Mouse (Mus musculus): ENCODE measurements around the gene Gm37240. TPM values are rescaled to one million over a fixed set of nuclear protein-coding genes. Genes with fewer than 3 reads are reported as not detected.
"Not testable (repeated sequence)": the region's sequence is repeated elsewhere in the genome, so short reads cannot be mapped to it uniquely, and the experiment has no call there.

The Gm37240 gene
- total RNA-seq, 2 experiments from 2014 or later: 1.3 to 1.9 TPM

- DNase-seq (ENCODE audit: low spot score in 2 of 2): not testable (repeated sequence)
Measured at GRCm38 (mm10) chr3:84861817-84862216, 1025.5 kb downstream of the Gm37240 start.

GRCm38 (mm10) chr3:84860669-84861068, 1026.6 kb downstream of the Gm37240 start:
- DNase-seq (ENCODE audit: low spot score in 2 of 2): no peak

GRCm38 (mm10) chr3:84854440-84854839, 1032.9 kb downstream of the Gm37240 start:
- DNase-seq (ENCODE audit: low spot score in 2 of 2): no peak

- DNase-seq (ENCODE audit: low spot score in 2 of 2): no peak
Measured at GRCm38 (mm10) chr3:84852877-84853276, 1034.4 kb downstream of the Gm37240 start.

DNA sequence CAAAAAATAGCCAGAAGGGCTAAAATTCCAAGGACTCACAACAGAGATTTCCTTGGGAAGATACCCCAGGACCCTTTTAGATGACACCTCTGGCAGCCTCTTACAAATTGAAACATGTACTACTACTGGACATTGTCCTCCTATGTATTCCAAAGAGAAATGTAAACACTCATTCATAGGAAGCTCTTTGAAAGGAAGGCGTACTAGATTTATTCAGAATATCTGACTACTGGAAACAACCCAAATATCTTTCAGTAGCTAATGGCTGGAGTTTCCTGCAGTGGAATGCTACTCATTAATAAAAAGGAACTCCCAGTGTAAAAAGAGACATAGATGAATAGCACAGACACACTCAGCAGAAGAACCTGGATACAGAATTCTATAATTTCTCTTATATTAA, 1035.5 kb downstream of the Gm37240 start:
- no peak for DNase-seq (ENCODE audit: low spot score in 2 of 2)

GRCm38 (mm10) chr3:84850418-84850817, 1036.9 kb downstream of the Gm37240 start:
- DNase-seq (ENCODE audit: low spot score in 2 of 2): no peak

- DNase-seq (ENCODE audit: low spot score in 2 of 2): no peak
Measured at GRCm38 (mm10) chr3:84848798-84849197, 1038.5 kb downstream of the Gm37240 start.

GRCm38 (mm10) chr3:84843594-84843993, 1043.7 kb downstream of the Gm37240 start:
- peak; percentile 17 to 82 for DNase-seq (ENCODE audit: low spot score in 2 of 2)

DNA sequence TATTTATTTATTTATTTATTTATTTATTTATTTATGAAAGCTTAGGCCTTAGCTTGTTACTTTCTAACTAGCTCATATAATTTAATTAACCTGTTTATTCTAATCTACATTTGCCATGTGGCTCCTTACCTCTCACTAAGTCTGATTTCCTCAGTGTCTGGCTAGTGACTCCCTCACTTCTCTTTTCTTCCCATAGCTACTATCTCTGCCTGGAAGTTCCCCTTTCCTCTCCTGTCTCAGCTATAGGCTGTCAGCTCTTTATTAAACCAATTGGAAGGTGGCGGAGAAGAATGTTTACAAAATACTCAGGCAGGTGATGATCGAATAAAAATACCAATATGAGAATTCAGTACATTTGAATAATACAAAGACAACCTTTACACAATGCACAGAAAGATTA, 1044.5 kb downstream of the Gm37240 start:
- no peak for DNase-seq (ENCODE audit: low spot score in 2 of 2)

DNA sequence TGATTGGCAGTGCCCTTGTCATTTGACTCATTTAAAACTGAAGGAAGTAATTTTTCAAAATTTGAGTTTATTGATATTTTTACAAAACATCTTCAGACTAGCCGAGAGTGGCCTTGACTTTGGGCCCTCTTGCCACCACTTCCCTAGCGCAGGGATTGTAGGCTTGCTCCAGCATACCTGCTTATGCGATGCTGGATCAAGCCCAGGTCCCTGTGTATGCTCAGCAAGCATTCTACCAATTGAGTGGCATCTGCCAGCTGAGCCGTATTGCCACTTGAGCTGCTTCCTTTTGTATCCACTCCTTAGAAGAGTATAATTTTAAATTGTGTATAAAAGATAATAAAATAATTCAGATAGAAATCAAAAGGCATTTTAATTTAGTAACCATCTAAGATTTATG, 1046.0 kb downstream of the Gm37240 start:
- DNase-seq (ENCODE audit: low spot score in 2 of 2): no peak

GRCm38 (mm10) chr3:84839499-84839898, 1047.8 kb downstream of the Gm37240 start:
- no peak for DNase-seq (ENCODE audit: low spot score in 2 of 2)

GRCm38 (mm10) chr3:84837984-84838383, 1049.3 kb downstream of the Gm37240 start:
- DNase-seq (ENCODE audit: low spot score in 2 of 2): no peak

DNA sequence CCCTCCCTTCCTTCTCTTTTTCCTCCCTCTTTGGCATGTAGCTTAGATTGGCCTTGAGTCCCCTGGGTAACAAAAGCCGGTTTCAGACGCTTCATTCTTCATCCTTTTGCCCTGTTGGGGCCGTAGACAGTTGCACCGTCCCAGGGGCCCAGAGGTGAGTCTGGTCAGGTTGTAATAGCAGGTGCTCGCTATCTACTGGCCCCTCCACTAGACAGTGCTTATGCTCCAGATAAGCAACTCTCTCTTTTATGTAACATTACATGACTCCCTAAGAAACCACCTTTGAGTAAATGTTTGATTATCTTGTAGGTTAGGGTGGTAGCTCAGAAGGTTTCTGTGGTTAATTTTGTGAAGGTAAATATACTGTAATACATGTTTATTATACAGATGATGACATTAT, 1051.3 kb downstream of the Gm37240 start:
- DNase-seq (ENCODE audit: low spot score in 2 of 2): no peak

- DNase-seq (ENCODE audit: low spot score in 2 of 2): no peak
Measured at GRCm38 (mm10) chr3:84829366-84829765, 1058.0 kb downstream of the Gm37240 start.

DNA sequence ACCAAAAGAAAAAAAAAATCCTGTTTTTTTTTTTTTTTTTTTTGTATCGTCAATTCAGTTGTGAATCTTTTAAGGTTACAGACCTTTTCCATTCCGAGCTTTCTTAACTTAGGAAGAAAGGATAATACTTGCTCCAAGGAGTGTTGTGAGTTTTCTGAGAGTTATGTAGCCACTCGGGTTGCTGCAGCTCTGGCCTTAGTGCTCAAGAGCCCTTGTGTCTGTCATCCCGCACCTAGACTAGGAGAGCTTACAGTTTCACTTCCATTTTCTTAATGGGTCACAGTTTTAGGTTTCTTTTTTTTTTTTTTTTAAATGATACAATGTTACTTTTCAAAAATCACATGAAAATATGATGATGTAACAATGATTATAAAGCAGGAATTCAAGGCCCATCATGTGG, 1059.7 kb downstream of the Gm37240 start:
- no peak for DNase-seq (ENCODE audit: low spot score in 2 of 2)

DNA sequence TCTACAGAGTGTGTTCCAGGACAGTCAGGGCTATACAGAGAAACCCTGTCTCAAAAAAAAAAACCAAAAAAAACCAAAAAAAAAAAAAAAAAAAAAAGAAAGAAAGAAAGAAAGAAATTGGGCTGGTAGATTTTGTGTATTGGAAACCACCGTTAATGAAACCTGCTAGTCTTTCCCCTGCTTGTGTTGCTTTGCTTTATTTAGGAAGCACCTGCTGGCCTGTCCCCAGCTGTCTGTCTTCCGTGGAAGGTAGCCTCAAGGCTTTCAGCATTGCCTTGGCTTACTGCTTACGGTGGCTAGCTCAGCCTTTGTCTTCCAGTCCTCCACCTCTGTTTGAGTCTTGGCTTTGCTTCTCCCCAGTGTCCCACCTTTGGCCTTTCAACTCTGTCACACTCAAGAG, 1060.4 kb downstream of the Gm37240 start:
- no peak for DNase-seq (ENCODE audit: low spot score in 2 of 2)

GRCm38 (mm10) chr3:84826405-84826804, 1060.9 kb downstream of the Gm37240 start:
- DNase-seq (ENCODE audit: low spot score in 2 of 2): no peak

DNA sequence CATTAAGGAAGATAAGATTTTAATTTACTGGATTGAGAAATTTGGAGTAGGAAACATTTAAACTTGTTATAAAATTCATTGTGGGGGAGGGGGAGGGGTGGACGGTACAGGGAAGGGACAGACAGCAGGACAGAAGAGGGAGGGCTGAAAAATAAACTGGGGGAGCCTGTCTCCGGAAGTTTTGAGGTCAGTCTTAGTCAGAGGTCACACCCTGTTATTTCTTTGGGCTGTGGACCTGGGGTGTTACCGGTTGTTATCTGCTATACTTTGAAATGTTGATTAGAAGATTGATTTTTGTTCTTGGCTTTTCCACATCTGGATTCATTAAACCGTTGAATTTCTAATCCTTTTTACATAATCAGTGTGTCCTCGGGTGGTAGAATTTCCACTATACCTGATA, 1061.3 kb downstream of the Gm37240 start:
- DNase-seq (ENCODE audit: low spot score in 2 of 2): no peak

DNA sequence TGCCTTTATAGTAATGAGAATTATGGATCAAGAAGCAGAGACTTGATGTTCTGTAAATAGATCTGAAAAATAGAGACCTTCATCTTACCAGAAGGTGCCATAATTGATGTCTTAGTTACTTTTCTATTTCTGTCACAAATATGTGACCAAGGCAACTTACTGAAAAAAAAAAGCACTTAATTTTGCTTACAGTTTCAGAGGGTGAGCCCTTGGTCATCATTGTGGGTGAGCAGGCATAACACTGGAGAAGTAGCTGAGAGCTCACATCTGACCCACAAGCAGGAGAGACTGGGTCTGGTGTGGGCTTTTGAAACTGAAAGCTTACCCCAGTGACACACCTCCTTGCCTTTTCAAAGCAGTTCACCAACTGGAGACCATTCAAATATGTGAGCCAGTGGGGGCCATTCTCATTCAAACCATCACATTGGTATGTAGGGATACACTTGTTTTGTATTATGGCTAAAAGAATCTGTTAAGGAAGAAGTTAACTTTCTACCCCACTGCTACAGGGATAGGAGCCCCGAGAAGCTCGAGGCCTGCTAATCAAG, 1066.6 kb downstream of the Gm37240 start:
- DNase-seq (ENCODE audit: low spot score in 2 of 2): no peak

DNA sequence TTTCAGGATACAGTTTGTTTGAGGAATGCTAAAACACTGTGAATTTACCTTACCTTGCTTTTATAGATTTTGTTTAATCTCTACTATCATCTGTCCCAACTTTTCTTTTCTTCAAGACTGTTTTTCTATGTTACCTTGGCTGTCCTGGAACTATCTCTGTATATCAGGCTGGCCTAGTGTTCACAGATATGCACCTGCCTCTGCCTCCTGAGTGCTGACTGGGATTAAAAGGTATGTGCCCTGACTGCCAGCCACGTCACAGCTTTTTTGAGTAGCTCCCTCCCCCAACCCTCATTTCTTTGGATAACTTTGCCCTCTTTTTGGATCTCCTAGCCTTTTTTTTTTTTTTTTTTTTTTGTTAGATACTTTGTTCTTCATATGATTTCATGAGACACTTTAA, 1070.4 kb downstream of the Gm37240 start:
- DNase-seq (ENCODE audit: low spot score in 2 of 2): no peak

GRCm38 (mm10) chr3:84815461-84815860, 1071.9 kb downstream of the Gm37240 start:
- peak; percentile 6 to 25 for DNase-seq (ENCODE audit: low spot score in 2 of 2)

DNA sequence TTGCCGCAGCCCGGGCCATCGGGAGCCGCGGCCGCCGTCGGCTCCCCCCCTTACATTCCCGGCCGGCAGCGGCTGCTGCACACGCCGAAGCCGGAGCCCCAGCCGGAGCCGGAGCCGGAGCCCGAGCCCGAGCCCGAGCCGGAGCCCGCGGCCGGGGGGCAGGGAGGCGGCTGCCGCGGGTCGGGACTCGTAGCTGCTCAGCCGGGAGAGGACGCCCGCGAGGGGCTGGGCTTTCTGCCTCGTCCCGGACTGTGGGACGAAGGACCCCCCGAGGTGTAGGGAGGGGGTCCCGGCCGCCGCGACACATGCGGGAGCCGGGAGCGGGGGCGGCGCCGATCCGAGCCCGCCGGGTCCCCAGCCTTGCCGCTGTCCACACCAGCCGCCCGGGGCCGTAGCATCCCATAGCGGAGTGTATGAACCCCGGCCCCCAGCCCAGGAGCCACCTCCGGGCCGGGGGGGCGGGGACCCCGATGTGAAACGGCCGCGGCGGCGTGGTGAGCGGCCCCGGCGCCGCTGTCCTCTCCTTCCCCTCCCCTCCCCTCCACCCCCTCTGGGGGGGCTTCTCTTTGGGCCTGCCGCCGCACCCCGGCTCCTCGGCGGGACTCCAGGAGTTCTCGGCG, 1072.4 kb downstream of the Gm37240 start, which contains the start of gene Fbxw7:
Fbxw7 (plus strand) TSS at position 507 of the 620 bp plus-strand sequence.
- peak; percentile 4 to 8 for DNase-seq (ENCODE audit: low spot score in 2 of 2)

DNA sequence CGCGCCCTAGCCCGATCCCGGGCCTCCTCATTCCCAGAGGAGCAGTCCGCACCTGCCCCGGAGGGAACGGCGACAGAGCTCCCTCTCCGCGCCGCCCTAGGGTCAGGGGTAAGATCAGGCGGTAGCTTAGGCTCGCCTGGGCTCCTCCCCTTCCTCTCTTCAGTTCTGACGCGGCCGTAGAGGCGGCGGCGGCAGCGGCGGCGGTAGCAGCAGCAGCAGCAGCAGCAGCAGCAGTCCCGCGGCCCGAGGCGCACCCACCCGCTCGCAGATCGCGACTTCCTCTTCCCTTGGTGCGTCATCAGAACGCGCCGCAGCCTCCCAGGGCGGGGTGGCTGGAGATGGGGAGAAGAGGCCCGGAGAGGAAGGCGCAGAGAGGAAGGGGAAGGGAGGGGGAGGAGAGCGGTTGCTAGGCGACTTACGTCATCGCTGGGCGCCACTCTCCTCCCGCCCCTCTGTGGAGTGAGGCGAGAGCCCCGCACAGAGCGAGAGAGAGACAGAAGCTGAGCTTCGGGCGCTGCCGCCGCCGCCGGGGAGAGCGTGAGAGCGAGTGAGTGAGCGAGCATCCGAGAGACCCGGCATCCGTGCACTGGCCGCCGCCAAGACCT, 1073.1 kb downstream of the Gm37240 start:
- peak; percentile 99 for DNase-seq (ENCODE audit: low spot score in 2 of 2)
